In genomic region chr2:92240816-92241215, GRCm38 (mm10) we compare ENCODE assay signal across 18 mouse cellular contexts.
"Had no signal": no experiment of that assay in that cellular context is flagged by ENCODE, and none has a peak within 500 bp of the region (broad histone marks: within the 10 kb centered on the region; RNA-seq: fewer than 3 reads in every experiment).

No protein-coding gene starts in this region.

- DNase-seq: lung, embryonic 14.5 days; lung, postnatal 14 days; lung, postnatal 4 days; midbrain, embryonic 14.5 days; retina, postnatal 1 day; right cerebral cortex, adult 18-20 months; right cerebral cortex, postnatal 25 days; right cerebral cortex, postnatal 4 days; spleen, adult 18-20 months; thymus, adult 18-20 months; thymus, postnatal 14 days; thymus, postnatal 36 days had no signal

- H3K9ac ChIP-seq: lung, embryonic 14.5 days; midbrain, embryonic 12.5 days; neural tube, embryonic 13.5 days; neural tube, embryonic 15.5 days had no signal

- H3K9me3 ChIP-seq: midbrain, embryonic 10.5 days; midbrain, embryonic 12.5 days; neural tube, embryonic 13.5 days; neural tube, embryonic 15.5 days had no signal

- H3K27ac ChIP-seq: midbrain, embryonic 10.5 days; midbrain, embryonic 12.5 days; neural tube, embryonic 13.5 days; neural tube, embryonic 15.5 days had no signal

- H3K4me3 ChIP-seq: midbrain, embryonic 10.5 days; midbrain, embryonic 12.5 days; myocyte; neural tube, embryonic 13.5 days; neural tube, embryonic 15.5 days had no signal

- H3K4me2 ChIP-seq: lung, embryonic 14.5 days; midbrain, embryonic 12.5 days; neural tube, embryonic 13.5 days; neural tube, embryonic 15.5 days had no signal

- H3K27me3 ChIP-seq: midbrain, embryonic 12.5 days; neural tube, embryonic 13.5 days; neural tube, embryonic 15.5 days had no signal

- H3K4me1 ChIP-seq: midbrain, embryonic 10.5 days; midbrain, embryonic 12.5 days; neural tube, embryonic 13.5 days; neural tube, embryonic 15.5 days had no signal

- ATAC-seq: midbrain, embryonic 16.5 days had no signal
